Mouse (Mus musculus): ENCODE data around the gene Dscaml1. TPM values are rescaled to one million over a fixed set of nuclear protein-coding genes. Genes with fewer than 3 reads are reported as not detected.

The Dscaml1 gene
- total RNA-seq, 1 experiment: 1.3 TPM

DNA sequence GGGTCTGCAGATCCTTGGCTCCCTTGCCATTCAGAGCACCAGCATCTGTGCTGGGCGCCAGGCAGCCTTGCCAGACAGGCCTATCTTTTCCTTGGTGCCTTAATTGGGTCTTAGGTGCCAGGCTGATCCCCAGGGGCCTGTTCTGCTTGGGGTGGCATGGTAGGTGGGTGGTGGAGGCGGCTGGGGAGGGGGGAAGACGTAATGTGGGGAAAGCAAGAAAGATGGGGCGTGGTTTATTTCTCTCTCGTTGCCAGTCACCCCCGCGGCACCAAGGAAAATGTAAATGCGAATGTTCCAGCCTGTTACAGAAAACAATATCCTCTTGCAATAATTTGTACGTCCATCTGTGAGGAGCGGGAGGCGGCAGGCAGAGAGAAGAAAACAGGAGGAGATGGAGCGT, 6.2 kb downstream of the Dscaml1 start:
- TF ChIP-seq CHD2 (IDR thresholded peaks at IDR 0.05; ENCODE audit: low read depth, low read length) (no peak), ZC3H11A (IDR thresholded peaks at IDR 0.05; ENCODE audit: borderline replicate concordance, low read depth, low read length) (no peak), MAFK (IDR thresholded peaks at IDR 0.05; ENCODE audit: insufficient read depth, low read depth, low read length) (no peak), HCFC1 (IDR thresholded peaks at IDR 0.05; ENCODE audit: borderline replicate concordance, insufficient read depth, low read length) (no peak), ZNF384 (IDR thresholded peaks at IDR 0.05; ENCODE audit: low read depth, low read length) (no peak)
- H3K4me3 ChIP-seq (ENCODE audit: insufficient read depth in 1 of 2, low read depth in 1 of 2, low read length in 2 of 2, poor library complexity in 1 of 2, severe bottlenecking in 1 of 2): peak overlapping the region; percentile 11 to 75; a peak in 2 of 4 replicates
- H3K36me3 ChIP-seq (ENCODE audit: control insufficient read depth, insufficient read depth, low read length, poor library complexity, severe bottlenecking): no peaks in the 10 kb centered on the region
- H3K27ac ChIP-seq (ENCODE audit: insufficient read depth, low read depth, low read length, poor library complexity, severe bottlenecking): no peak overlapping the region
- no peak overlapping the region; the same call in 1 of the 2 replicates for H3K9ac ChIP-seq (ENCODE audit: insufficient read depth, low read depth, low read length, poor library complexity, severe bottlenecking)
- H3K4me1 ChIP-seq (ENCODE audit: control insufficient read depth in 2 of 2, insufficient read depth in 2 of 2, low read length in 2 of 2, poor library complexity in 1 of 2): peaks cover 0 to 3% of the 10 kb centered on the region in 2 experiments; a peak in 1 of 4 replicates
- no peaks in the 10 kb centered on the region for H3K9me3 ChIP-seq (ENCODE audit: control insufficient read depth, insufficient read depth, low read depth, low read length)
- no peak for DNase-seq (ENCODE audit: low read depth, low spot score)
- in situ Hi-C loops (cut with MboI; ENCODE audit: low sequenced_read_pairs in 2 of 2, unreplicated experiment in 2 of 2): no loop called here

GRCm38 (mm10) chr9:45433119-45433518, 6.7 kb downstream of the Dscaml1 start:
- Histone ChIP-seq H3K4me1 (ENCODE audit: control insufficient read depth in 2 of 2, insufficient read depth in 2 of 2, low read length in 2 of 2, poor library complexity in 1 of 2) (peaks cover 0 to 3% of the 10 kb centered on the region in 2 experiments; a peak in 1 of 4 replicates), H3K36me3 (ENCODE audit: control insufficient read depth, insufficient read depth, low read length, poor library complexity, severe bottlenecking) (no peaks in the 10 kb centered on the region), H3K9me3 (ENCODE audit: control insufficient read depth, insufficient read depth, low read depth, low read length) (no peaks in the 10 kb centered on the region), H3K4me3 (ENCODE audit: insufficient read depth in 1 of 2, low read depth in 1 of 2, low read length in 2 of 2, poor library complexity in 1 of 2, severe bottlenecking in 1 of 2) (peak overlapping the region in 1 of 2 experiments; percentile 75; a peak in 1 of 4 replicates), H3K27ac (ENCODE audit: insufficient read depth, low read depth, low read length, poor library complexity, severe bottlenecking) (no peak overlapping the region), H3K9ac (ENCODE audit: insufficient read depth, low read depth, low read length, poor library complexity, severe bottlenecking) (no peak overlapping the region)
- TF ChIP-seq CHD2 (IDR thresholded peaks at IDR 0.05; ENCODE audit: low read depth, low read length) (no peak), MAFK (IDR thresholded peaks at IDR 0.05; ENCODE audit: insufficient read depth, low read depth, low read length) (no peak), ZC3H11A (IDR thresholded peaks at IDR 0.05; ENCODE audit: borderline replicate concordance, low read depth, low read length) (no peak), HCFC1 (IDR thresholded peaks at IDR 0.05; ENCODE audit: borderline replicate concordance, insufficient read depth, low read length) (no peak), ZNF384 (IDR thresholded peaks at IDR 0.05; ENCODE audit: low read depth, low read length) (no peak)
- in situ Hi-C loops (cut with MboI; ENCODE audit: low sequenced_read_pairs in 2 of 2, unreplicated experiment in 2 of 2): no loop called here
- DNase-seq (ENCODE audit: low read depth, low spot score): no peak

DNA sequence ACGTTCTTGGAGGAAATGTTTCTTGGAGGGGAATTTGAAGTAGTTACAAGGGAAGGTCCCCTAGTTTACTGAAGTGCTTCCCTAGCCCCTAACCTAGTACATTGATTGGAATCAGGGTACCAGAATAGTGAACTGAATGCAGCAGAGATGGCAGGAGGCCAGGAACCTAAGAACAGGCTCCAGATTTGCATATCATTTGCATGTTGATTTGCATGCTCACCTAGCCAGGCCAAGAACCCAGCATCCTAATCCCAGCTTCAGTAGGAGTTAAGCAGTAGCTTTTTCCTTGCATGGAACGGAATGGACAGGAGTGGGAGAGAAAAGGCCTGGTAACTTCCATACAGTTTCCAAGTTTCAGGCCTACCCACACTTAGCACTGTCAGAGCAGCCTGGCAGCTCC, 7.7 kb downstream of the Dscaml1 start:
- DNase-seq (ENCODE audit: low read depth, low spot score): no peak
- TF ChIP-seq MAFK (IDR thresholded peaks at IDR 0.05; ENCODE audit: insufficient read depth, low read depth, low read length) (no peak), ZNF384 (IDR thresholded peaks at IDR 0.05; ENCODE audit: low read depth, low read length) (no peak)

DNA sequence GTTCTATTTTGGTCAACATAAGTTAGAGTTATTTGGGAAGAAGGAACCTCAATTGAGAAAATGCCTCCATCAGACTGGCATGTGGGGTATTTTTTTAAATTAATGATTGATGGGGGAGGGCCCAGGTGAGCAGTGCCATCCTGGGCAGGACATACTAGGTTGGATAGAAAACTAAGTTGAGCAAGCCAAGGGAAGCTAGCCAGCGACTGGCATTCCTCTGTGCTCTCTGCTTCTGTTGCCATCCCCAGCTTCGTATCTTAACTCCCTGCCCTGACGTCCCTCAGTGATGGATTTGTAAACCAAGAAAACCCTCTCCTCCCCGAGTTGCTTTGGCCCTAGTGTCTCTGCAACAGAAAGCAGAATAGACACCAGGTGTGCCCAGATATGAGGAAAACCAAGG, 12.6 kb downstream of the Dscaml1 start:
- in situ Hi-C loops (cut with MboI; ENCODE audit: low sequenced_read_pairs in 2 of 2, unreplicated experiment in 2 of 2): no loop called here
- TF ChIP-seq ZC3H11A (IDR thresholded peaks at IDR 0.05; ENCODE audit: borderline replicate concordance, low read depth, low read length) (no peak), CHD2 (IDR thresholded peaks at IDR 0.05; ENCODE audit: low read depth, low read length) (no peak), ZNF384 (IDR thresholded peaks at IDR 0.05; ENCODE audit: low read depth, low read length) (no peak), MAFK (IDR thresholded peaks at IDR 0.05; ENCODE audit: insufficient read depth, low read depth, low read length) (no peak), HCFC1 (IDR thresholded peaks at IDR 0.05; ENCODE audit: borderline replicate concordance, insufficient read depth, low read length) (no peak)

More for the DNA sequence above, 7.7 kb downstream of the Dscaml1 start:
- in situ Hi-C loops (cut with MboI; ENCODE audit: low sequenced_read_pairs in 2 of 2, unreplicated experiment in 2 of 2): no loop called here
- H3K9me3 ChIP-seq (ENCODE audit: control insufficient read depth, insufficient read depth, low read depth, low read length): no peaks in the 10 kb centered on the region
- H3K36me3 ChIP-seq (ENCODE audit: control insufficient read depth, insufficient read depth, low read length, poor library complexity, severe bottlenecking): no peaks in the 10 kb centered on the region
- H3K4me3 ChIP-seq (ENCODE audit: insufficient read depth in 1 of 2, low read depth in 1 of 2, low read length in 2 of 2, poor library complexity in 1 of 2, severe bottlenecking in 1 of 2): no peak overlapping the region
- no peak overlapping the region for H3K9ac ChIP-seq (ENCODE audit: insufficient read depth, low read depth, low read length, poor library complexity, severe bottlenecking)
- no peak overlapping the region for H3K27ac ChIP-seq (ENCODE audit: insufficient read depth, low read depth, low read length, poor library complexity, severe bottlenecking)
- peaks cover 0 to 3% of the 10 kb centered on the region in 2 experiments; a peak in 1 of 4 replicates for H3K4me1 ChIP-seq (ENCODE audit: control insufficient read depth in 2 of 2, insufficient read depth in 2 of 2, low read length in 2 of 2, poor library complexity in 1 of 2)

More for the DNA sequence above, 12.6 kb downstream of the Dscaml1 start:
- Histone ChIP-seq H3K4me1 (ENCODE audit: control insufficient read depth in 2 of 2, insufficient read depth in 2 of 2, low read length in 2 of 2, poor library complexity in 1 of 2) (no peaks in the 10 kb centered on the region; a peak in 1 of 4 replicates), H3K9ac (ENCODE audit: insufficient read depth, low read depth, low read length, poor library complexity, severe bottlenecking) (no peak overlapping the region), H3K4me3 (ENCODE audit: insufficient read depth in 1 of 2, low read depth in 1 of 2, low read length in 2 of 2, poor library complexity in 1 of 2, severe bottlenecking in 1 of 2) (no peak overlapping the region), H3K9me3 (ENCODE audit: control insufficient read depth, insufficient read depth, low read depth, low read length) (no peaks in the 10 kb centered on the region), H3K27ac (ENCODE audit: insufficient read depth, low read depth, low read length, poor library complexity, severe bottlenecking) (no peak overlapping the region), H3K36me3 (ENCODE audit: control insufficient read depth, insufficient read depth, low read length, poor library complexity, severe bottlenecking) (no peaks in the 10 kb centered on the region)
- no peak for DNase-seq (ENCODE audit: low read depth, low spot score)

Data from ES-E14 (cell line).